Mouse (Mus musculus) embryonic fibroblast, embryonic 13.5 days (primary cell): Measurements from ENCODE around the gene BC049352.

Experiments used
- CTCF ChIP-seq: IDR thresholded peaks from 2 replicates; pipeline ENCODE4 v1.5.1; 2011; ENCODE audit warnings: mild to moderate bottlenecking, control low read depth, low read length, moderate library complexity, borderline replicate concordance; ENCODE audit not compliant: insufficient read depth
- POLR2A ChIP-seq: IDR thresholded peaks from 2 replicates; pipeline ENCODE4 v1.6.1; 2011; ENCODE audit warnings: low read depth, mild to moderate bottlenecking, control low read depth, low read length, moderate library complexity

GRCm38 (mm10) chr9:45268597-45269325 lies 87.0 kb downstream of the BC049352 start, which contains the start of gene Il10ra:
- no peak for TF ChIP-seq CTCF
- no peak for TF ChIP-seq POLR2A
